Mouse (Mus musculus) hindbrain, postnatal 0 days (tissue): ENCODE results near the gene Top2a. TPM values are rescaled to one million over a fixed set of nuclear protein-coding genes. Genes with fewer than 3 reads are reported as not detected.
A peak's percentile ranks its signal among the peaks of the same experiment; 100 is the strongest.

Experiments used
- ATAC-seq: fragments of 200-750 bp; cut with Nextera tagmentation; 2 replicates; pipeline ENCODE4 v1.8.0; 2017; ENCODE audit warnings: mild to moderate bottlenecking, moderate TSS enrichment, moderate library complexity
- DNase-seq: peaks from one replicate; pipeline ENCODE4 v3.0.0-alpha.2; 2015; ENCODE audit warnings: low spot score
- H3K27ac ChIP-seq: fragments of 300-500 bp; sonication (generic); 2 replicates; pipeline ENCODE4 v1.5.1; 2014; ENCODE audit warnings: mild to moderate bottlenecking
- H3K27me3 ChIP-seq: fragments of 300-500 bp; sonication (generic); 2 replicates; pipeline ENCODE4 v1.6.1; 2014; ENCODE audit warnings: low read length, mixed read lengths; ENCODE audit not compliant: insufficient read depth
- H3K36me3 ChIP-seq: fragments of 300-500 bp; sonication (generic); 2 replicates; pipeline ENCODE4 v1.6.1; 2014; ENCODE audit warnings: low read length, mixed read lengths; ENCODE audit not compliant: insufficient read depth
- H3K4me1 ChIP-seq: fragments of 300-500 bp; sonication (generic); 2 replicates; pipeline ENCODE4 v1.6.1; 2014; ENCODE audit warnings: antibody characterized with exemption, low read length, mixed read lengths; ENCODE audit not compliant: insufficient read depth
- H3K4me2 ChIP-seq: fragments of 300-500 bp; sonication (generic); 2 replicates; pipeline ENCODE4 v1.6.1; 2014; ENCODE audit warnings: low read depth, mild to moderate bottlenecking, low read length, moderate library complexity, mixed read lengths
- H3K4me3 ChIP-seq: fragments of 300-500 bp; sonication (generic); 2 replicates; pipeline ENCODE4 v1.5.1; 2014; ENCODE audit warnings: low read length
- H3K9ac ChIP-seq: fragments of 300-500 bp; sonication (generic); replicated peaks from 2 replicates; pipeline ENCODE4 v1.6.1; 2014; ENCODE audit warnings: mild to moderate bottlenecking, low read length, moderate library complexity, mixed read lengths
- H3K9me3 ChIP-seq: fragments of 300-500 bp; sonication (generic); 2 replicates; pipeline ENCODE4 v1.6.1; 2016; ENCODE audit warnings: low read length, mixed read lengths
- CTCF ChIP-seq: IDR thresholded peaks from 2 replicates; pipeline ENCODE4 v1.5.1; 2016; ENCODE audit warnings: antibody characterized with exemption, control low read depth, low read depth
- WGBS: fragments of 180-500 bp; shearing (Covaris S2); extraction: QIAGEN DNeasy Blood & Tissue Kit; methylation state at CpG from one replicate; pipeline ENCODE4 v1.1.7; 2014; 5-methylcytosine and 5-hydroxymethylcytosine counted together
- polyA plus RNA-seq: library from polyadenylated mRNA; unstranded; fragments of >200 nt; fragmentation: Nextera tagmentation; extraction: Ambion mirVana; gene quantifications from 2 replicates; pipeline ENCODE4 v1.2.1, GENCODE M21; 2015
- total RNA-seq: library from RNA; depleted of rRNA; stranded (reverse); fragments of >200 nt; gene quantifications from 2 replicates; pipeline ENCODE4 v1.2.3, GENCODE M21; 2014; rRNA removed

The Top2a gene
- 43.8 and 44.4 TPM in 2 replicates for total RNA-seq
- 34.2 and 39.1 TPM in 2 replicates for polyA plus RNA-seq

DNA sequence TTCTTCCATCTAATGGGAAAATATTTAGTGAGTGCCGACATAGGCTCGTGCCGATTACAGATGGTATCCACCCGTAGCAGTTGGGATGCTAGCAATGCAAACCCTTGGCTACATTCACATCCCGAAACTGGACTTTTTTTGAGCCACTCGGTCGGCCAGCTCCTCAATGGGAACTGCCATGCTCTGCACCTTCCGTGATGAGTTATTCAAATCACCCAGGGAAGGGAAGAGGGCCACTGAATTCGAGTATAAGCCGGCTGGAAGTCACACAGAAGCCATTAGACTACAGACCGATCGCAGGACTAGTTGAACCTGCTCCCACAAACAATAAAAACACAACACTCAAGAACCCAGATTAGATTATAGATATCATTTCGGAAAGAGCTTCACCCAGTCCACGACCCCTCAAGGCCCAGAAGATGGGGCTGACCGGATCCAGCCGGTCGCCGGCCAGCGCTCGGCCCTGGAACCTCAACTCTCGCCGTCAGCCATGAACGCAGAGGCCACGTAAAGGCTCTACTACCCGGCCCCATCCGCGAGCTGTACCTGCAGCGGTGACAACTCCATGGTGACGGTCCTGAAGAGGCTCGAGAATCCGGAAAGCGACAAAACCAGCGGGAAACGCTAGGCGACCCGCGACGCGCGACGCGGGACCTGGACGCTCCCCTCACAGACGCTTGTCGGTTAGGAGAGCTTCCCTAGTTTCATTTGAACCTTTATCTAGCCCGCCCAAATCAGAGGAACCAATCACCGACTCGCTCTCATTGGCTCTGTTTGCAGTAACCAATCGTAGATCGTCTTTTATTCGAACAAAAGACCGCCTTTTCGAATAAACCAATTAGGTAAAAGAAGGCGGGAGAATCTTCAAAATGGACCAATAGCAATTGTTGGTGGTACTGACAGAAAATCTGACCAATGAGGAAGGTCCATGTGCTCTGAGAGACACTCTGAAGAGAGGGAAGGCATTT is at the start of gene Top2a:
Gene Top2a (minus strand): TSS at position 690 of the 968 bp plus-strand sequence.
- peak within 1 kb of the TSS; percentile 49 for H3K9ac ChIP-seq
- H3K27ac ChIP-seq: peak within 1 kb of the TSS; percentile 59; the same call in 1 of the 2 replicates
- under 1% methylated on average over 54 of the region's 54 CpGs for WGBS
- H3K4me1 ChIP-seq: 0 out of 2 replicates have a peak, but pooled peaks cover 5% of the 10 kb centered on the region
- peak within 1 kb of the TSS; percentile 81 for H3K4me2 ChIP-seq
- no peaks in the 10 kb centered on the region for H3K36me3 ChIP-seq
- DNase-seq (peak; percentile 98), ATAC-seq (peak; percentile 98)
- H3K27me3 ChIP-seq: no peaks in the 10 kb centered on the region
- TF ChIP-seq CTCF: no peak
- peak within 1 kb of the TSS; percentile 66 for H3K4me3 ChIP-seq
- no peaks in the 10 kb centered on the region for H3K9me3 ChIP-seq

DNA sequence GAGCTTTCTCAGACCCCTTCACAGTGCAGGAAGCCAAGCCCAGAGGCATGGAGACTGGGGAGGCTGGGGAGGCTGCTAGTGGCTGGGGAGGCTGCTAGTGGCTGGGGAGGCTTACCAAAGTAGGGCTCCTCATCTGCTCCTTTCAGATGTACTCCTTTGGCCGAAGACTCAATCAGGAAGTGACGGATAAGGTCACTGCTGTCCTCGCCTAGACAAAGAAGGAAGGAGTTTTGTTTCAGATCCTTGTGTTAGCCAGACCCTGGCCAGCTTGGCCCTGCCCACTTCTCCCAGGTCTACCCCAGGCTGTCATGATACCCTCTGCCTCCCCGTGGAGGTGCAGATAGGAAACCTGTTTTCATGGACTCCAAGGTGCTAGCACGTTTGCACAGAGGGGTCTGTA is 49.8 kb upstream of the Top2a start:
- TF ChIP-seq CTCF: no peak
- WGBS: 69% methylated on average over 5 of the region's 5 CpGs
- DNase-seq (no peak), ATAC-seq (no peak)
- Histone ChIP-seq H3K9ac (no peak overlapping the region), H3K4me2 (no peak overlapping the region), H3K4me3 (no peak overlapping the region), H3K36me3 (no peaks in the 10 kb centered on the region), H3K27ac (no peak overlapping the region), H3K4me1 (no peaks in the 10 kb centered on the region), H3K9me3 (no peaks in the 10 kb centered on the region), H3K27me3 (no peaks in the 10 kb centered on the region)

DNA sequence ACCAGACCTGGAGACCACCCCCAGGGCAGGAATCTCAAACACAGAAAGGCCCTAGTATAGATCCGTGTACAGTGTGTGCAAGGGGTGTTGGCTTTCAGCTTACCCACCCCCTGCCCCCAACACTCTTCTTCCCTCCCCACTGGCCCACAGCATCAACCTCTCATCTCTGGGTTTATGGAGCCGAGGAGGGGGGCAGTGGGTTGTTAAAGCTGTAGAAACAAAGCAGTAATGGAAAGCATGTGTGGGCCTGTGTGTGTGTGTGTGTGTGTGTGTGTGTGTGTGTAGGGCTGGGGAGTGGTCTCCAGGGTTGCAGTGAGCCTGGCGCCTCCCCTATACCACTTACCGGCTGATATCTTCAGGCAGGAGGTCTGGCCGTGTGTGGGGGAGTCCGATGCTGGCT is 47.9 kb upstream of the Top2a start:
- Histone ChIP-seq H3K4me3 (no peak overlapping the region), H3K27me3 (no peaks in the 10 kb centered on the region), H3K9ac (no peak overlapping the region), H3K36me3 (no peaks in the 10 kb centered on the region), H3K9me3 (no peaks in the 10 kb centered on the region), H3K27ac (no peak overlapping the region), H3K4me1 (no peaks in the 10 kb centered on the region), H3K4me2 (no peak overlapping the region)
- ATAC-seq (no peak), DNase-seq (no peak)
- 17% methylated on average over 6 of the region's 6 CpGs for WGBS
- TF ChIP-seq CTCF: no peak

DNA sequence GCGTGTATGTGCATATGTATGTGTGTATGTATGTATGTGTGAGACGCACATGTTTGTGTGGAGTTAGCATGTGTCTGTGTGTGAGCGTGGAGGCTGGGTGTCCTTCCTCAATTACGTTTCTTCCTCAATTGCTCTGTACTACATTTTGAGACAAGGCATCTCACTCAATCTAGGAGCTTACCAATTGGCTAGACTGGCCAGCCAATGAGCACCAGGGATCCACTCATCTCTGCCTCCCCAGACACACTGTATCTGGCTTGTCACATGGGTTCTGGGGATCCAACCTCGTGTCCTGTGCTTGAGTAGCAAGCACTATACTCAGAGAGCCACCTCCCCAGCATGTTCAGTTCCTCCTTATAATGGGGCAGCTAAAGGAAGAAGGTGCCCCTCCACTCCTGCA is 44.5 kb upstream of the Top2a start:
- 79% methylated on average over 5 of the region's 5 CpGs for whole genome bisulfite sequencing
- H3K36me3 ChIP-seq: no peaks in the 10 kb centered on the region
- no peaks in the 10 kb centered on the region for H3K27me3 ChIP-seq
- H3K4me1 ChIP-seq: no peaks in the 10 kb centered on the region
- H3K9me3 ChIP-seq: no peaks in the 10 kb centered on the region
- H3K27ac ChIP-seq: no peak overlapping the region
- TF ChIP-seq CTCF: no peak
- H3K9ac ChIP-seq: no peak overlapping the region
- ATAC-seq: no peak
- no peak overlapping the region for H3K4me2 ChIP-seq
- no peak overlapping the region for H3K4me3 ChIP-seq
- no peak for DNase-seq

DNA sequence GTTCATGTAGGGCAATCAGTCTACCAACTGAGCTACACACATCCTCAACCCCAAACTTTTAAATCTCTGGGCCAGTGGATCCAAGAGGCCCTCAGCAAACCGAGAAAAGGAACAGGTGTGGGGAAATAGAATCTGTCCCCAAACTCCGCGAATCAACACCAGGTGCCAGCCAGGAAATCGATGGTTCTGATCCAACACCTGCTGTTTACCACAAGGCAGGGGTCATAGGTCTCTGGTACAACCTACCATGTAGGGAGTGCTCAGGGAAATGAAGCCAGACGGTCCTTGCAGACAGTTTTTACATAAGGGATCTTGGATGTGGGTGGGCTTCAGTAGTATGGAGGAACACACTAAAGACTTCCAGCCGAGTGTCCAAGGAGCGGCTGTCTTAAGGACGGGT is 43.6 kb upstream of the Top2a start:
- no peak overlapping the region for H3K9ac ChIP-seq
- no peaks in the 10 kb centered on the region for H3K4me1 ChIP-seq
- H3K27ac ChIP-seq: no peak overlapping the region
- H3K36me3 ChIP-seq: no peaks in the 10 kb centered on the region
- DNase-seq (no peak), ATAC-seq (no peak)
- no peak overlapping the region for H3K4me2 ChIP-seq
- no peaks in the 10 kb centered on the region for H3K27me3 ChIP-seq
- no peak overlapping the region for H3K4me3 ChIP-seq
- H3K9me3 ChIP-seq: no peaks in the 10 kb centered on the region
- WGBS: 85% methylated on average over 8 of the region's 8 CpGs
- no peak for TF ChIP-seq CTCF

DNA sequence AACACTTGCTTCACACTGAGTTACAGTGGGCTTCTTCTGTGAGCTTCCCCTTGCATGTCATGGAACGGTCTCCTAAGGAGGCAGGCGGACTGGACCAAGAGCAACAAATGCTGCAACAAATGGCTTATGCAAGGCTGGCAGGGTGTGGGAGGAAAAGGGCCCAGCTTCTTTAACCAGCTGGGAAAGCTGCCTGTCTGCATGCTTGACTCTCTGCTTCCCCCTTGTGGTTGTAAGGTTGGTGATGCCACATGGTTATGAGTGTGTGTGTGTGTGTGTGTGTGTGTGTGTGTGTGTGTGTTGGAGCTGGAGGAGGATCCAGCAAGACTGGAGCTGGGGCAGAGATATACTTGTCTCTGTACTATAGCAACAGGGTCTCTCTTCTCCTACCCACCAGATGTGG is 42.0 kb upstream of the Top2a start:
- DNase-seq: peak; percentile 92
- WGBS: 29% methylated on average over 2 of the region's 2 CpGs

DNA sequence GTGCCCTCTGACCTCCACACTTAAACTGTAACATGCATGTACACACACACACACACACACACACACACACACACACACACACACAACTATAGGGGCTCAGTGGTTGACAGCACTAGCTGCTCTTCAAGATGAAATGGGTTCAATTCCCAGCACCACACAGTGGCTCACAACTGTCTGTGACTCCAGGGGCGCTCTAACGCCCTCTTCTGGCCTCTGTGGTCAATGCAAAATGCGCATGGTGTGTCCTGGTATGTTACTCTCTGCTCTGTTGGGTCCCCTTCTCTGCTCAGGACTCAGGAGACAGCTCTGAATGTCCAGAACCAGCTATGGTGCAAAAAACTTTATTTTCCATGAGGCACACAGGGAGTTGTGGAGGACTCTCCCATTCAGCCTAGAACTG is 41.4 kb upstream of the Top2a start:
- Histone ChIP-seq H3K9me3 (no peaks in the 10 kb centered on the region), H3K27me3 (no peaks in the 10 kb centered on the region), H3K4me2 (no peak overlapping the region), H3K4me1 (no peaks in the 10 kb centered on the region), H3K27ac (no peak overlapping the region), H3K36me3 (no peaks in the 10 kb centered on the region), H3K9ac (no peak overlapping the region), H3K4me3 (no peak overlapping the region)
- DNase-seq (no peak), ATAC-seq (no peak; the same call in 1 of the 2 replicates)
- whole genome bisulfite sequencing: 79% methylated on average over 3 of the region's 3 CpGs
- peak; percentile 22; the same call in 1 of the 2 replicates for TF ChIP-seq CTCF

More for the DNA sequence above, 42.0 kb upstream of the Top2a start:
- H3K27ac ChIP-seq: no peak overlapping the region
- no peak overlapping the region for H3K4me3 ChIP-seq
- no peak overlapping the region for H3K9ac ChIP-seq
- no peaks in the 10 kb centered on the region for H3K9me3 ChIP-seq
- H3K27me3 ChIP-seq: no peaks in the 10 kb centered on the region
- H3K4me2 ChIP-seq: no peak overlapping the region
- H3K4me1 ChIP-seq: no peaks in the 10 kb centered on the region
- ATAC-seq: peak; percentile 67
- peak; percentile 99 for TF ChIP-seq CTCF
- H3K36me3 ChIP-seq: no peaks in the 10 kb centered on the region
